Mouse (Mus musculus): ENCODE results near the gene Itk. TPM values are rescaled to one million over a fixed set of nuclear protein-coding genes. Genes with fewer than 3 reads are reported as not detected.

Gene Itk
- polyA plus RNA-seq, 1 experiment from 2014 or later: 0.33 TPM

- Histone ChIP-seq H3K27me3 (ENCODE audit: control insufficient read depth, insufficient read depth, low read depth, low read length) (no peaks in the 10 kb centered on the region), H3K4me3 (ENCODE audit: low read length) (no peak overlapping the region), H3K36me3 (ENCODE audit: control insufficient read depth, insufficient read depth, low read length) (no peaks in the 10 kb centered on the region), H3K9ac (ENCODE audit: low read length) (no peak overlapping the region), H3K9me3 (ENCODE audit: control insufficient read depth, low read length) (no peaks in the 10 kb centered on the region), H3K4me1 (replicated peaks; ENCODE audit: control insufficient read depth, insufficient read depth, low read length) (no peaks in the 10 kb centered on the region), H3K4me2 (ENCODE audit: low read depth, low read length) (no peak overlapping the region), H3K27ac (ENCODE audit: low read length) (no peak overlapping the region)
- 40% methylated on average over 5 of the region's 5 CpGs for WGBS
- no peak for ATAC-seq (ENCODE audit: low read depth)
These were observed 29.5 kb upstream of the Itk start for GRCm38 (mm10) chr11:46418860-46419259.

- Histone ChIP-seq H3K4me1 (replicated peaks; ENCODE audit: control insufficient read depth, insufficient read depth, low read length) (no peaks in the 10 kb centered on the region), H3K9me3 (ENCODE audit: control insufficient read depth, low read length) (no peaks in the 10 kb centered on the region), H3K4me2 (ENCODE audit: low read depth, low read length) (no peak overlapping the region), H3K27me3 (ENCODE audit: control insufficient read depth, insufficient read depth, low read depth, low read length) (no peaks in the 10 kb centered on the region), H3K27ac (ENCODE audit: low read length) (no peak overlapping the region), H3K4me3 (ENCODE audit: low read length) (no peak overlapping the region), H3K9ac (ENCODE audit: low read length) (no peak overlapping the region), H3K36me3 (ENCODE audit: control insufficient read depth, insufficient read depth, low read length) (no peaks in the 10 kb centered on the region)
- WGBS: 30% methylated on average over 1 of the region's 1 CpGs
- ATAC-seq (ENCODE audit: low read depth): no peak
These were observed 29.1 kb upstream of the Itk start for GRCm38 (mm10) chr11:46418438-46418837.

- Histone ChIP-seq H3K9ac (ENCODE audit: low read length) (no peak overlapping the region), H3K4me1 (replicated peaks; ENCODE audit: control insufficient read depth, insufficient read depth, low read length) (no peaks in the 10 kb centered on the region), H3K36me3 (ENCODE audit: control insufficient read depth, insufficient read depth, low read length) (no peaks in the 10 kb centered on the region), H3K27me3 (ENCODE audit: control insufficient read depth, insufficient read depth, low read depth, low read length) (no peaks in the 10 kb centered on the region; the same call in 1 of the 2 replicates), H3K4me2 (ENCODE audit: low read depth, low read length) (no peak overlapping the region), H3K4me3 (ENCODE audit: low read length) (no peak overlapping the region), H3K9me3 (ENCODE audit: control insufficient read depth, low read length) (no peaks in the 10 kb centered on the region), H3K27ac (ENCODE audit: low read length) (no peak overlapping the region)
- WGBS: 38% methylated on average over 2 of the region's 2 CpGs
- ATAC-seq (ENCODE audit: low read depth): peak; percentile 74
These were observed 20.8 kb upstream of the Itk start for GRCm38 (mm10) chr11:46410018-46410563.

- WGBS: 33% methylated on average over 10 of the region's 10 CpGs
- Histone ChIP-seq H3K9ac (ENCODE audit: low read length) (no peak overlapping the region), H3K27me3 (ENCODE audit: control insufficient read depth, insufficient read depth, low read depth, low read length) (no peaks in the 10 kb centered on the region; the same call in 1 of the 2 replicates), H3K4me3 (ENCODE audit: low read length) (no peak overlapping the region), H3K27ac (ENCODE audit: low read length) (no peak overlapping the region), H3K9me3 (ENCODE audit: control insufficient read depth, low read length) (no peaks in the 10 kb centered on the region), H3K36me3 (ENCODE audit: control insufficient read depth, insufficient read depth, low read length) (no peaks in the 10 kb centered on the region), H3K4me2 (ENCODE audit: low read depth, low read length) (no peak overlapping the region), H3K4me1 (replicated peaks; ENCODE audit: control insufficient read depth, insufficient read depth, low read length) (no peaks in the 10 kb centered on the region)
- no peak for ATAC-seq (ENCODE audit: low read depth)
These were observed 17.4 kb upstream of the Itk start for GRCm38 (mm10) chr11:46406721-46407120.

GRCm38 (mm10) chr11:46404986-46405385 is 15.7 kb upstream of the Itk start:
- Histone ChIP-seq H3K4me1 (replicated peaks; ENCODE audit: control insufficient read depth, insufficient read depth, low read length) (no peaks in the 10 kb centered on the region), H3K4me3 (ENCODE audit: low read length) (no peak overlapping the region), H3K36me3 (ENCODE audit: control insufficient read depth, insufficient read depth, low read length) (no peaks in the 10 kb centered on the region), H3K27ac (ENCODE audit: low read length) (no peak overlapping the region), H3K4me2 (ENCODE audit: low read depth, low read length) (no peak overlapping the region), H3K9me3 (ENCODE audit: control insufficient read depth, low read length) (no peaks in the 10 kb centered on the region), H3K27me3 (ENCODE audit: control insufficient read depth, insufficient read depth, low read depth, low read length) (no peaks in the 10 kb centered on the region; the same call in 1 of the 2 replicates), H3K9ac (ENCODE audit: low read length) (no peak overlapping the region)
- no peak for ATAC-seq (ENCODE audit: low read depth)
- 77% methylated on average over 16 of the region's 16 CpGs for WGBS

- Histone ChIP-seq H3K4me1 (replicated peaks; ENCODE audit: control insufficient read depth, insufficient read depth, low read length) (no peaks in the 10 kb centered on the region), H3K9ac (ENCODE audit: low read length) (no peak overlapping the region), H3K4me3 (ENCODE audit: low read length) (no peak overlapping the region), H3K9me3 (ENCODE audit: control insufficient read depth, low read length) (no peaks in the 10 kb centered on the region), H3K4me2 (ENCODE audit: low read depth, low read length) (no peak overlapping the region), H3K27me3 (ENCODE audit: control insufficient read depth, insufficient read depth, low read depth, low read length) (no peaks in the 10 kb centered on the region), H3K27ac (ENCODE audit: low read length) (no peak overlapping the region), H3K36me3 (ENCODE audit: control insufficient read depth, insufficient read depth, low read length) (no peaks in the 10 kb centered on the region)
- no peak for ATAC-seq (ENCODE audit: low read depth)
- WGBS: 61% methylated on average over 12 of the region's 12 CpGs
These were observed 12.2 kb upstream of the Itk start for GRCm38 (mm10) chr11:46401555-46401954.

- H3K9ac ChIP-seq (ENCODE audit: low read length): no peak overlapping the region
- H3K9me3 ChIP-seq (ENCODE audit: control insufficient read depth, low read length): no peaks in the 10 kb centered on the region
- no peaks in the 10 kb centered on the region for H3K27me3 ChIP-seq (ENCODE audit: control insufficient read depth, insufficient read depth, low read depth, low read length)
- H3K4me3 ChIP-seq (ENCODE audit: low read length): no peak overlapping the region
- no peak for ATAC-seq (ENCODE audit: low read depth)
- H3K27ac ChIP-seq (ENCODE audit: low read length): no peak overlapping the region
- no peaks in the 10 kb centered on the region for H3K36me3 ChIP-seq (ENCODE audit: control insufficient read depth, insufficient read depth, low read length)
- H3K4me2 ChIP-seq (ENCODE audit: low read depth, low read length): no peak overlapping the region
- 63% methylated on average over 5 of the region's 5 CpGs for WGBS
- no peaks in the 10 kb centered on the region for H3K4me1 ChIP-seq (replicated peaks; ENCODE audit: control insufficient read depth, insufficient read depth, low read length)
These were observed 9.6 kb upstream of the Itk start for GRCm38 (mm10) chr11:46398933-46399383.

- Histone ChIP-seq H3K27ac (ENCODE audit: low read length) (no peak overlapping the region), H3K9me3 (ENCODE audit: control insufficient read depth, low read length) (no peaks in the 10 kb centered on the region), H3K4me3 (ENCODE audit: low read length) (no peak overlapping the region), H3K36me3 (ENCODE audit: control insufficient read depth, insufficient read depth, low read length) (no peaks in the 10 kb centered on the region), H3K4me2 (ENCODE audit: low read depth, low read length) (no peak overlapping the region), H3K9ac (ENCODE audit: low read length) (no peak overlapping the region), H3K27me3 (ENCODE audit: control insufficient read depth, insufficient read depth, low read depth, low read length) (no peaks in the 10 kb centered on the region), H3K4me1 (replicated peaks; ENCODE audit: control insufficient read depth, insufficient read depth, low read length) (no peaks in the 10 kb centered on the region)
- 70% methylated on average over 4 of the region's 4 CpGs for WGBS
- ATAC-seq (ENCODE audit: low read depth): no peak
These were observed 9.2 kb upstream of the Itk start for GRCm38 (mm10) chr11:46398473-46398872.

GRCm38 (mm10) chr11:46397900-46398299 is 8.6 kb upstream of the Itk start:
- 37% methylated on average over 2 of the region's 2 CpGs for WGBS
- no peak for ATAC-seq (ENCODE audit: low read depth)
- Histone ChIP-seq H3K36me3 (ENCODE audit: control insufficient read depth, insufficient read depth, low read length) (no peaks in the 10 kb centered on the region), H3K4me3 (ENCODE audit: low read length) (no peak overlapping the region), H3K4me1 (replicated peaks; ENCODE audit: control insufficient read depth, insufficient read depth, low read length) (no peaks in the 10 kb centered on the region), H3K27ac (ENCODE audit: low read length) (no peak overlapping the region), H3K27me3 (ENCODE audit: control insufficient read depth, insufficient read depth, low read depth, low read length) (no peaks in the 10 kb centered on the region), H3K9me3 (ENCODE audit: control insufficient read depth, low read length) (no peaks in the 10 kb centered on the region), H3K4me2 (ENCODE audit: low read depth, low read length) (no peak overlapping the region), H3K9ac (ENCODE audit: low read length) (no peak overlapping the region)

GRCm38 (mm10) chr11:46396860-46397179 is 7.5 kb upstream of the Itk start:
- Histone ChIP-seq H3K9ac (ENCODE audit: low read length) (no peak overlapping the region), H3K4me3 (ENCODE audit: low read length) (no peak overlapping the region), H3K27me3 (ENCODE audit: control insufficient read depth, insufficient read depth, low read depth, low read length) (no peaks in the 10 kb centered on the region), H3K4me1 (replicated peaks; ENCODE audit: control insufficient read depth, insufficient read depth, low read length) (no peaks in the 10 kb centered on the region), H3K27ac (ENCODE audit: low read length) (no peak overlapping the region), H3K36me3 (ENCODE audit: control insufficient read depth, insufficient read depth, low read length) (no peaks in the 10 kb centered on the region), H3K9me3 (ENCODE audit: control insufficient read depth, low read length) (no peaks in the 10 kb centered on the region), H3K4me2 (ENCODE audit: low read depth, low read length) (no peak overlapping the region)
- ATAC-seq (ENCODE audit: low read depth): no peak
- WGBS: 58% methylated on average over 4 of the region's 4 CpGs

Data from lung, embryonic 16.5 days (tissue).